In the genomic region with DNA sequence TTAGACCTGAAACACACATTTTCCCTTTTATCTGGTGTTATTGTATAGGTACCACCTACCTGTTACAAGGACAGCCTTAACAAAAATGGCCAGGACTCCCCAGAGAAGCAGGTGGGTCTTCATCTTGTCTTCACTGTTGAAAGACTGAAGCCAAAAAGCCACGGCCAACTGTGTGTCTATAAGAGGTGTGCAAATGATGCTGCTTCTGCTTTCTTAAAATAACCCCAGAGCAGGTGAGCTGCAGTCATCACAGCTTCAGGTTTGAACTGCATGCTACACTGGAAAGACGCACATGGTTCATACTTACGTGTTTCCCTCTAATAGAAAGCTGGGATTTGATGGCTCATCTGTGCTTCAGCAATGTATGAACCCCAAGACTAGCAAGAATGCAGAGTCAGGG, we compare ENCODE assay signal across 25 mouse cellular contexts. TPM values are rescaled to one million over a fixed set of nuclear protein-coding genes. Genes with fewer than 3 reads are reported as not detected.
DNase-seq lines count a peak whose midpoint lies in the region; ATAC-seq lines count a peak whose summit lies in the region.
"Had no signal": no experiment of that assay in that cellular context is flagged by ENCODE, and none has a peak within 500 bp of the region (broad histone marks: within the 10 kb centered on the region; RNA-seq: fewer than 3 reads in every experiment).

A gene (minus strand): TSS at position 235 of the 400 bp plus-strand sequence.

- DNase-seq in heart, adult 11 months: peak; percentile 24
- DNase-seq in heart, adult 9 months (ENCODE audit: low spot score in 2 of 2): no peak
- DNase-seq in A20 (ENCODE audit: low read depth, low spot score): peak; percentile 93
- no peak for DNase-seq in large intestine, adult 2 months (ENCODE audit: low read depth, low spot score)
- DNase-seq in layer of hippocampus, postnatal 10 days (ENCODE audit: low spot score in 2 of 2): no peak
- DNase-seq in T-cell, adult 2 months (ENCODE audit: low spot score): no peak
- DNase-seq: adrenal gland, postnatal 10 days; adrenal gland, postnatal 36 days; B cell, adult 2 months; cerebellum, adult 18-20 months; cerebellum, adult 9-10 months; cerebellum, postnatal 14 days; gastrocnemius, postnatal 10 days; gastrocnemius, postnatal 36 days; heart, adult 18-20 months; heart, postnatal 14 days; heart, postnatal 4 days had no signal

- ATAC-seq in erythroid progenitor cell, adult 5-6 weeks (replicated peaks; ENCODE audit: low FRiP score, poor library complexity, severe bottlenecking): no peak
- ATAC-seq in granulocyte monocyte progenitor cell, adult 5-6 weeks (replicated peaks; ENCODE audit: poor library complexity, severe bottlenecking): no peak
- ATAC-seq: forebrain, embryonic 13.5 days; forebrain, embryonic 16.5 days; hindbrain, embryonic 16.5 days; intestine, embryonic 16.5 days had no signal

- WGBS in large intestine, adult 2 months: 91% methylated on average over 3 of the region's 3 CpGs

RNA-seq across cellular contexts. Expression of the gene that starts here (rescaled TPM):
- total RNA-seq in erythroid progenitor cell, adult 5-6 weeks (2015; ENCODE audit: low replicate concordance): 33.2 and 58.7 TPM in 2 replicates
- total RNA-seq in erythroid progenitor cell, adult 5-6 weeks (2017; ENCODE audit: low replicate concordance): 23.1 and 23.7 TPM in 2 replicates
- polyA plus RNA-seq in large intestine, adult 2 months (2012; rRNA removed): 949 and 1,956 TPM in 2 replicates
- total RNA-seq in layer of hippocampus, postnatal 10 days (2021): under 1 TPM; 0.25 to 0.34 TPM
- 1.8 TPM in 1 of 2 replicates, not detected in the other for total RNA-seq in granulocyte monocyte progenitor cell, adult 5-6 weeks (2014; fragmentation: Nextera tagmentation)
- total RNA-seq in granulocyte monocyte progenitor cell, adult 5-6 weeks (2017): 0.43 and 1.5 TPM in 2 replicates
- total RNA-seq: MEL had no signal
- polyA plus RNA-seq: heart, embryonic 10.5 days had no signal

Comparison
In these comparisons a context has a peak if more than half of its experiments do, and no peak if none do; other contexts are left out.
1. RNA of the gene that starts here (total RNA-seq): 23.1 to 58.7 TPM in erythroid progenitor cell, adult 5-6 weeks; 0.43 to 1.8 TPM in granulocyte monocyte progenitor cell, adult 5-6 weeks and 0.25 to 0.34 TPM in layer of hippocampus, postnatal 10 days; every median in the first group is over 4 times any median in the second.
2. DNase-seq: peak in heart, adult 11 months (single experiment) and A20 (single experiment); none in heart, adult 9 months (0 of 2), large intestine, adult 2 months (single experiment), layer of hippocampus, postnatal 10 days (0 of 2) and T-cell, adult 2 months (single experiment).